Mouse (Mus musculus) gonadal fat pad, adult 2 months (tissue): ENCODE measurements around the gene Arhgap10. TPM values are rescaled to one million over a fixed set of nuclear protein-coding genes. Genes with fewer than 3 reads are reported as not detected.

Experiments used
- DNase-seq: peaks from one replicate; pipeline ENCODE4 v3.0.0-alpha.2; 2012; ENCODE audit warnings: low read depth
- polyA plus RNA-seq: library from polyadenylated mRNA; depleted of rRNA; stranded (reverse); fragments of >200 nt; gene quantifications from 2 replicates; pipeline ENCODE4 v1.2.3, GENCODE M21; 2012

Gene Arhgap10
- polyA plus RNA-seq, 1 experiment: 7.6 TPM

- DNase-seq: no peak
Measured at GRCm38 (mm10) chr8:77282605-77283236, 235.0 kb downstream of the Arhgap10 start.

GRCm38 (mm10) chr8:77279977-77280376 lies 237.8 kb downstream of the Arhgap10 start:
- no peak for DNase-seq

- no peak for DNase-seq
Measured at GRCm38 (mm10) chr8:77278246-77278645, 239.5 kb downstream of the Arhgap10 start.

- DNase-seq: no peak
Measured at GRCm38 (mm10) chr8:77276827-77277226, 240.9 kb downstream of the Arhgap10 start.

GRCm38 (mm10) chr8:77275571-77275970 lies 242.2 kb downstream of the Arhgap10 start:
- DNase-seq: no peak

- no peak for DNase-seq
Measured at GRCm38 (mm10) chr8:77272136-77272535, 245.6 kb downstream of the Arhgap10 start.

GRCm38 (mm10) chr8:77267941-77268405 lies 249.8 kb downstream of the Arhgap10 start:
- no peak for DNase-seq

GRCm38 (mm10) chr8:77262216-77263009 lies 255.3 kb downstream of the Arhgap10 start:
- no peak for DNase-seq

- no peak for DNase-seq
Measured at GRCm38 (mm10) chr8:77261215-77261614, 256.5 kb downstream of the Arhgap10 start.

GRCm38 (mm10) chr8:77257085-77257451 lies 260.7 kb downstream of the Arhgap10 start:
- DNase-seq: no peak

GRCm38 (mm10) chr8:77256450-77257084 lies 261.2 kb downstream of the Arhgap10 start:
- no peak for DNase-seq

- DNase-seq: no peak
Measured at GRCm38 (mm10) chr8:77254466-77254865, 263.3 kb downstream of the Arhgap10 start.

GRCm38 (mm10) chr8:77251134-77251533 lies 266.6 kb downstream of the Arhgap10 start:
- DNase-seq: no peak

- DNase-seq: no peak
Measured at GRCm38 (mm10) chr8:77250094-77250493, 267.7 kb downstream of the Arhgap10 start.

GRCm38 (mm10) chr8:77241381-77241780 lies 276.4 kb downstream of the Arhgap10 start:
- DNase-seq: no peak

GRCm38 (mm10) chr8:77239462-77239861 lies 278.3 kb downstream of the Arhgap10 start:
- no peak for DNase-seq

- DNase-seq: no peak
Measured at GRCm38 (mm10) chr8:77236701-77237100, 281.1 kb downstream of the Arhgap10 start.

- DNase-seq: no peak
Measured at GRCm38 (mm10) chr8:77232411-77232810, 285.3 kb downstream of the Arhgap10 start.

- no peak for DNase-seq
Measured at GRCm38 (mm10) chr8:77231834-77232233, 285.9 kb downstream of the Arhgap10 start.

GRCm38 (mm10) chr8:77231211-77231610 lies 286.5 kb downstream of the Arhgap10 start:
- no peak for DNase-seq

- no peak for DNase-seq
Measured at GRCm38 (mm10) chr8:77228688-77229087, 289.1 kb downstream of the Arhgap10 start.

GRCm38 (mm10) chr8:77227742-77228141 lies 290.0 kb downstream of the Arhgap10 start:
- no peak for DNase-seq

GRCm38 (mm10) chr8:77223123-77223522 lies 294.6 kb downstream of the Arhgap10 start:
- DNase-seq: no peak
